Mouse (Mus musculus): ENCODE measurements around the gene Agl. TPM values are rescaled to one million over a fixed set of nuclear protein-coding genes. Genes with fewer than 3 reads are reported as not detected.
"Not testable (repeated sequence)": the region's sequence is repeated elsewhere in the genome, so short reads cannot be mapped to it uniquely, and the experiment has no call there.

Gene Agl
- polyA plus RNA-seq, 1 experiment from 2014 or later, result 10.2 TPM

DNA sequence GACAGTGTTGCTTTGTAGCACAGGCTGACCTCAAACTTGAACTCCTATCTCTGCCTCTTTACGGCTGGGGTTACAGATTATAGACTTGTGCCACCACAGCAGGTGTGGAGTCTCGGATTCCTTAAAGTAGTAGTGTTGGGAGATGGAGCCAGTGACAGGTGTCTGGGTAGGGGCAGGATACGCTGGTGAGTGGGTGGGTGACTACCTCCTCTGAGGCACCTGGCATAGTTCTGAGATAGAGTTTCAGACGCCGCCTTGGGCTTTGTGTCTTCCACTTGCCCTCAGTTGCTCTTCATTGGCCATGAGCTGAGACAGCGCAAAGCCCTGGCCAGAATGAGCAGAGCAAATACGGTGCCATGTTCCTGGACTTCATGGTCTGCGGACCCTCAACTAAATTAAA is 22.1 kb downstream of the Agl start:
- Histone ChIP-seq H3K36me3 (ENCODE audit: control insufficient read depth, insufficient read depth, low read length) (no peaks in the 10 kb centered on the region; the same call in 1 of the 2 replicates), H3K4me1 (ENCODE audit: control insufficient read depth, insufficient read depth, low read length) (no peaks in the 10 kb centered on the region), H3K27me3 (ENCODE audit: control insufficient read depth, insufficient read depth, low read length) (no peaks in the 10 kb centered on the region), H3K4me3 (ENCODE audit: low read depth, low read length) (no peak overlapping the region), H3K27ac (replicated peaks; ENCODE audit: low read depth, low read length) (no peak overlapping the region), H3K9ac (ENCODE audit: low read length) (no peak overlapping the region), H3K4me2 (ENCODE audit: low read depth, severe bottlenecking) (no peak overlapping the region), H3K9me3 (ENCODE audit: control insufficient read depth, low read length) (no peaks in the 10 kb centered on the region)
- no peak for ATAC-seq (ENCODE audit: insufficient number of reproducible peaks, low FRiP score, low TSS enrichment, low read depth)
- no peak for DNase-seq (ENCODE audit: low spot score)
- WGBS, result 91% methylated on average over 8 of the region's 8 CpGs

DNA sequence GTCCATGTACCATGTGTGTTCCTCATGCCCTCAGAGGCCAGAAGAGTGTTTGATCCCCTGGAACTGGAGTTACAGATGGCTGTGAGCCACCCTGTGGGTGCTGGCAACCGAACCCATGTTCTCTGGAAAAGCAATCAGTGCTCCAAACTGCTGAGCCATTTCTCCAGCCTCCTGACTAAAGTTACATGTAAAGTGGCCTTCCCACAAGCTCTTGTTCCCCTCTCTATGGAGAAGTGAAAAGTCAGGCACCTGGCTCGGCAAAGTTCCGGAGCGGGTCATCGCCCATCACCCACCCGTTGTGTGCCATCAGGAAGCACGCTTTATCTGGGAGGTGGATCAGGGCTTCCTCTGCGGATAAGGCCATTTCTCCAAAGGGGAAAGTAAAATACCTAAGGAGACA is 23.2 kb downstream of the Agl start:
- H3K36me3 ChIP-seq (ENCODE audit: control insufficient read depth, insufficient read depth, low read length), result peaks cover 4% of the 10 kb centered on the region; the same call in 1 of the 2 replicates
- no peak for DNase-seq (ENCODE audit: low spot score)

DNA sequence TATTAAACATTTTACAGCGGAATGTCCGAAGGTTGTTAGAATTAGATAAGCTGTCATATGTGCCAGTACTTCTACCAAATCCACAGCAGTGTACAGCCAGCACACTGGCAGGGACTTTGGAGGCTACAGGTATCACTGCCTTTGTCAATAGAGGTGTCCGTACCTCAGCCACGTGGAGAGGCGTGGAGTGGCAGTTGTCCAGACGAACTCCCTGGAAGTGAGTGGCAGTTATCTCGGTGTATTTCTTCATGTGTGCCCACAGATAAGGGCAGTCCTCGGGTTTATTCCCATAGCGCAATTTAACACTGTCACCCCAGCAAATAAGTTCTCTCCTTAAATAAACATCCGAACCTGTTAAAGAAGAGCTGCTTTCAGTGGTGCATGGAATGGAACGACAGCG is 23.7 kb downstream of the Agl start:
- Histone ChIP-seq H3K4me3 (ENCODE audit: low read depth, low read length) (no peak overlapping the region), H3K4me2 (ENCODE audit: low read depth, severe bottlenecking) (no peak overlapping the region), H3K27me3 (ENCODE audit: control insufficient read depth, insufficient read depth, low read length) (no peaks in the 10 kb centered on the region), H3K9me3 (ENCODE audit: control insufficient read depth, low read length) (no peaks in the 10 kb centered on the region), H3K4me1 (ENCODE audit: control insufficient read depth, insufficient read depth, low read length) (no peaks in the 10 kb centered on the region), H3K9ac (ENCODE audit: low read length) (no peak overlapping the region), H3K27ac (replicated peaks; ENCODE audit: low read depth, low read length) (no peak overlapping the region), H3K36me3 (ENCODE audit: control insufficient read depth, insufficient read depth, low read length) (peaks cover 4% of the 10 kb centered on the region; the same call in 1 of the 2 replicates)
- ATAC-seq (ENCODE audit: insufficient number of reproducible peaks, low FRiP score, low TSS enrichment, low read depth), result no peak
- DNase-seq (ENCODE audit: low spot score), result no peak
- 93% methylated on average over 12 of the region's 12 CpGs for WGBS

More for the DNA sequence above, 23.2 kb downstream of the Agl start:
- no peak overlapping the region for H3K4me3 ChIP-seq (ENCODE audit: low read depth, low read length)
- no peak overlapping the region for H3K27ac ChIP-seq (replicated peaks; ENCODE audit: low read depth, low read length)
- no peaks in the 10 kb centered on the region for H3K9me3 ChIP-seq (ENCODE audit: control insufficient read depth, low read length)
- no peak overlapping the region for H3K9ac ChIP-seq (ENCODE audit: low read length)
- no peak overlapping the region for H3K4me2 ChIP-seq (ENCODE audit: low read depth, severe bottlenecking)
- no peak for ATAC-seq (ENCODE audit: insufficient number of reproducible peaks, low FRiP score, low TSS enrichment, low read depth)
- no peaks in the 10 kb centered on the region for H3K4me1 ChIP-seq (ENCODE audit: control insufficient read depth, insufficient read depth, low read length)
- WGBS, result 94% methylated on average over 8 of the region's 8 CpGs
- H3K27me3 ChIP-seq (ENCODE audit: control insufficient read depth, insufficient read depth, low read length), result no peaks in the 10 kb centered on the region

DNA sequence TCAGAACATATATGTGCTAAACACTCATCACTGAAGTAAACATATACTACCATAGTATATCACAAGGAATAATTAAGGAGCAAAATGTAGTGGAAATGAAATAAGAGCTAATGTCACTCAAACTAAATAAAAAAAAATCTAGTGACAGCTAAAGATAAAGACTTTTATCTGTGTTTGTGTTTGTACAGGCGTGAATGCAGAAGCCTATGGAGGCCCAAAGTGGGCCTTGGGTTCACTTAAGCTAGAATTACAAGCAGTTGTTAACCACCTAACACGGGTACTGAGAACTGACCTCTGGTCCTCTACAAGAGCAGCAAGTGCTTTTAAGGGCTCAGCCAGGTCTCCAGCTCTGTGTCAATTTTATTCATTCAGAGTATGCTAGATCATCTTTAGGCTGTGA is 31.0 kb downstream of the Agl start:
- H3K4me2 ChIP-seq (ENCODE audit: low read depth, severe bottlenecking), result no peak overlapping the region
- no peaks in the 10 kb centered on the region for H3K27me3 ChIP-seq (ENCODE audit: control insufficient read depth, insufficient read depth, low read length)
- no peak overlapping the region for H3K9ac ChIP-seq (ENCODE audit: low read length)
- H3K36me3 ChIP-seq (ENCODE audit: control insufficient read depth, insufficient read depth, low read length), result peaks cover 4% of the 10 kb centered on the region; the same call in 1 of the 2 replicates
- ATAC-seq (ENCODE audit: insufficient number of reproducible peaks, low FRiP score, low TSS enrichment, low read depth) (no peak), DNase-seq (ENCODE audit: low spot score) (no peak)
- no peaks in the 10 kb centered on the region for H3K4me1 ChIP-seq (ENCODE audit: control insufficient read depth, insufficient read depth, low read length)
- WGBS, result 80% methylated on average over 2 of the region's 2 CpGs
- no peak overlapping the region for H3K27ac ChIP-seq (replicated peaks; ENCODE audit: low read depth, low read length)
- no peak overlapping the region for H3K4me3 ChIP-seq (ENCODE audit: low read depth, low read length)
- no peaks in the 10 kb centered on the region for H3K9me3 ChIP-seq (ENCODE audit: control insufficient read depth, low read length)

DNA sequence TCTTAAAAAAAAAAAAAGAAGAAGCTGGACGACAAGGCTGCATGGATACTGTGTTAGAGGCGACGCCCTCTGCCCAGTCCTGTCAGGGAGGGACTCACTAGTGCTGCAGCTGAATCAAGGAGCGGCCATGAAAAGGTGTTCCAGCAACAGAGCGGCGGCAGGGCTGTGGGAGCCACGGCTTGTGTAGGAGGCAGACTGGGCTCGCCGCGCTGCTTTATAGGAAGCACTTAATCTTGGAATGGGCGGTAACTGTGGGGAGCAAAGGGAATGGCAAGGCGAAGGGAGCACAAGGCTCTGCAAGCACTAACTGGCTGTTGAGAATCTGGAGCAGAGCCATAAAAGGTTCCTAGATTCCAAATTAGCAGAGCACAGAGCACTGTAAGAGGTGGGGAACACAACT is 34.1 kb downstream of the Agl start:
- Histone ChIP-seq H3K9ac (ENCODE audit: low read length) (no peak overlapping the region), H3K27ac (replicated peaks; ENCODE audit: low read depth, low read length) (no peak overlapping the region), H3K4me1 (ENCODE audit: control insufficient read depth, insufficient read depth, low read length) (no peaks in the 10 kb centered on the region), H3K9me3 (ENCODE audit: control insufficient read depth, low read length) (no peaks in the 10 kb centered on the region), H3K4me3 (ENCODE audit: low read depth, low read length) (no peak overlapping the region), H3K27me3 (ENCODE audit: control insufficient read depth, insufficient read depth, low read length) (no peaks in the 10 kb centered on the region), H3K36me3 (ENCODE audit: control insufficient read depth, insufficient read depth, low read length) (no peaks in the 10 kb centered on the region; the same call in 1 of the 2 replicates), H3K4me2 (ENCODE audit: low read depth, severe bottlenecking) (no peak overlapping the region)
- 82% methylated on average over 12 of the region's 12 CpGs for WGBS
- ATAC-seq (ENCODE audit: insufficient number of reproducible peaks, low FRiP score, low TSS enrichment, low read depth), result no peak
- DNase-seq (ENCODE audit: low spot score), result no peak

DNA sequence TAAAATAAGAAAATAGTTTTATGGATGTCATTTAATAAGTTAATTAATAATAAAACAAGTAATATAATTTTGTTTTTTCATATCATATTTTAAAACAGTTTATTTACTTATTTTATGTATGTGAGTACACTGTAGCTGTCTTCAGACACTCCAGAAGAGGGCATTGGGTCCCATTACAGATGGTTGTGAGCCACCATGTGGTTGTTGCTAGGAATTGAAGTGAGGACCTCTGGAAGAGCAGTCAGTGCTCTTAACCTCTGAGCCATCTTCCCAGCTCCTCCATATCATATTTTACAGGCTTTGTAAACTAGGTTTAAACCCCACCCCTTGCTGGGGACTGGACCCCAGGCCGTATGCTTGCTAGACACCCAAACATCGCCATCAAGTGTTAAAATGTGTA is 36.4 kb downstream of the Agl start:
- no peak for DNase-seq (ENCODE audit: low spot score)
- H3K4me1 ChIP-seq (ENCODE audit: control insufficient read depth, insufficient read depth, low read length), result no peaks in the 10 kb centered on the region
- no peak overlapping the region for H3K4me2 ChIP-seq (ENCODE audit: low read depth, severe bottlenecking)
- H3K9me3 ChIP-seq (ENCODE audit: control insufficient read depth, low read length), result no peaks in the 10 kb centered on the region
- no peak for ATAC-seq (ENCODE audit: insufficient number of reproducible peaks, low FRiP score, low TSS enrichment, low read depth)
- H3K36me3 ChIP-seq (ENCODE audit: control insufficient read depth, insufficient read depth, low read length), result no peaks in the 10 kb centered on the region; the same call in 1 of the 2 replicates
- WGBS, result 93% methylated on average over 2 of the region's 2 CpGs
- no peak overlapping the region for H3K9ac ChIP-seq (ENCODE audit: low read length)
- no peak overlapping the region for H3K4me3 ChIP-seq (ENCODE audit: low read depth, low read length)
- H3K27ac ChIP-seq (replicated peaks; ENCODE audit: low read depth, low read length), result no peak overlapping the region
- no peaks in the 10 kb centered on the region for H3K27me3 ChIP-seq (ENCODE audit: control insufficient read depth, insufficient read depth, low read length)

DNA sequence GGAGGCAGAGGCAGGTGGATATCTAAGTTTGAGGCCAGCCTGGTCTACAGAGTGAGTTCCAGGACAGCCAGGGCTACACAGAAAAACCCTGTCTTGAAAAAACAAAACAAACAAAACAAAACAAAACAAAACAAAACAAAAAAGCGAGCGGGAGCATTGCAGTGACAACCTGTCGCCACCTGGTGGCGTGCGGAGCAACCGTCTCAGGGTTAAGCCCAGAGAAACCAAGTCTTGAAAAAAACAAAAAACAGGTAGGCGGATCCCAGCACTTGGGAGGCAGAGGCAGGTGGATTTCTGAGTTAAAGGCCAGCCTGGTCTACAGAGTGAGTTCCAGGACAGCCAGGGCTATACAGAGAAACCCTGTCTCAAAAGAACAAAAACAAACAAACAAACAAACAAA is 41.0 kb downstream of the Agl start:
- H3K4me3 ChIP-seq (ENCODE audit: low read depth, low read length); H3K27ac ChIP-seq (replicated peaks; ENCODE audit: low read depth, low read length); DNase-seq (ENCODE audit: low spot score); H3K4me2 ChIP-seq (ENCODE audit: low read depth, severe bottlenecking); H3K9ac ChIP-seq (ENCODE audit: low read length); H3K4me1 ChIP-seq (ENCODE audit: control insufficient read depth, insufficient read depth, low read length); H3K36me3 ChIP-seq (ENCODE audit: control insufficient read depth, insufficient read depth, low read length); H3K9me3 ChIP-seq (ENCODE audit: control insufficient read depth, low read length); ATAC-seq (ENCODE audit: insufficient number of reproducible peaks, low FRiP score, low TSS enrichment, low read depth); H3K27me3 ChIP-seq (ENCODE audit: control insufficient read depth, insufficient read depth, low read length): not testable (repeated sequence)
- 88% methylated on average over 7 of the region's 7 CpGs for WGBS

DNA sequence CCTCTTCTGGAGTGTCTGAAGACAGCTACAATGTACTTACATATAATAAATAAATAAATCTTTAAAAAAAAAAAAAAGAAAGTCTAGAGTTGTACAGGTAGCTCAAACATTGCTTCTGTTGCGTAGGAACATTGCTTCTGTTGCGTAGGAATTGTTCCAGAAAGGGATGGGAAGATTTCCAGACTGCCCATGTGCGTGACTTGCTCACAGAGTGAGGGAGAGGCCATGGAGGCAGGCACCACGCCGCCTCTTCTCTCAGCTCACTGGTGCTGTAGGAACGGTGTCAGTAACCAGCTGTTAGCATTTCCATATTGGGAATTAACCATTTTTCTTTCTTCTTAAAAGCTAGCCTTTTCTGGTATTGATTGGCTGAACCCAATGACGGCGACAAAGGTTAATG is 55.1 kb downstream of the Agl start:
- Histone ChIP-seq H3K4me2 (ENCODE audit: low read depth, severe bottlenecking) (no peak overlapping the region), H3K36me3 (ENCODE audit: control insufficient read depth, insufficient read depth, low read length) (peaks cover 2% of the 10 kb centered on the region; the same call in 1 of the 2 replicates), H3K4me1 (ENCODE audit: control insufficient read depth, insufficient read depth, low read length) (no peaks in the 10 kb centered on the region), H3K9me3 (ENCODE audit: control insufficient read depth, low read length) (no peaks in the 10 kb centered on the region), H3K27me3 (ENCODE audit: control insufficient read depth, insufficient read depth, low read length) (no peaks in the 10 kb centered on the region), H3K4me3 (ENCODE audit: low read depth, low read length) (no peak overlapping the region), H3K9ac (ENCODE audit: low read length) (no peak overlapping the region), H3K27ac (replicated peaks; ENCODE audit: low read depth, low read length) (no peak overlapping the region)
- ATAC-seq (ENCODE audit: insufficient number of reproducible peaks, low FRiP score, low TSS enrichment, low read depth), result no peak
- 96% methylated on average over 8 of the region's 8 CpGs for WGBS
- no peak for DNase-seq (ENCODE audit: low spot score)

DNA sequence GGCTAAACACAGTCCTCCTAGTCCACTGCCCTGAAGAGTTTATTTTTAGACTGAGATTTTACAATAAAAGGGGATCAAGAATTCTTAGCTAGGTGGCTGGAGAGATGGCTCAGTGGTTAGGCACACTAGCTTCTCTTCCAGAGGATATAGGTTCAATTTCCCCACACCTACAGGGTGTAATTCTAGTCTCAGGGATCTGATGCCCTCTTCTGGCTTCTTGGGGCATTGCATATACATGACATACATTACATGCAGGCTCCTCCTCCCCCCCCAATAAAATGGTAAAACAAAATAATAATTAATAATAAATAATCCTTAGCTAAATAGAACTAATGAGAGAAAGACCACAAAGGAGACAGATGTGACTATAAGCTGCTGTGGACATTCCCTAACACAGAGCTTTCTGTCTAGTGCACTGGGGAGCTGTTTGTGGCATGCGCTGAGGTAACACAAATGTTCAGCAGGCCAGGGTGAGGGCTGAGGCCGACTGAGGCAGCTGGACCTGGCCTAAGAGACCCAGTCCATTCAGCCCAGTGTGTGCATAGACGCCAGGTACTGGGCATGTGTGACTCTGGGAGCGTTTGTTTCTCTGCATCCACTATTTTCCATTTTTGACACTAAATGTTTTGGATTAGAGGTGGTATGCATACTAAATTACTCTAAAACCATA is 56.6 kb downstream of the Agl start:
- DNase-seq (ENCODE audit: low spot score), result peak; percentile 50
- no peak for ATAC-seq (ENCODE audit: insufficient number of reproducible peaks, low FRiP score, low TSS enrichment, low read depth)
- 90% methylated on average over 4 of the region's 4 CpGs for WGBS

More for the DNA sequence above, 56.6 kb downstream of the Agl start:
- Histone ChIP-seq H3K9me3 (ENCODE audit: control insufficient read depth, low read length) (no peaks in the 10 kb centered on the region), H3K4me3 (ENCODE audit: low read depth, low read length) (no peak overlapping the region), H3K9ac (ENCODE audit: low read length) (no peak overlapping the region), H3K36me3 (ENCODE audit: control insufficient read depth, insufficient read depth, low read length) (peaks cover 2% of the 10 kb centered on the region; the same call in 1 of the 2 replicates), H3K27ac (replicated peaks; ENCODE audit: low read depth, low read length) (no peak overlapping the region), H3K27me3 (ENCODE audit: control insufficient read depth, insufficient read depth, low read length) (no peaks in the 10 kb centered on the region), H3K4me1 (ENCODE audit: control insufficient read depth, insufficient read depth, low read length) (no peaks in the 10 kb centered on the region), H3K4me2 (ENCODE audit: low read depth, severe bottlenecking) (no peak overlapping the region)

Data from limb, embryonic 11.5 days (tissue).